Mouse (Mus musculus): ENCODE measurements around the gene Dusp14. TPM values are rescaled to one million over a fixed set of nuclear protein-coding genes. Genes with fewer than 3 reads are reported as not detected.

The Dusp14 gene
- total RNA-seq, 2 experiments from 2014 or later, result 6.0 to 14.0 TPM

DNA sequence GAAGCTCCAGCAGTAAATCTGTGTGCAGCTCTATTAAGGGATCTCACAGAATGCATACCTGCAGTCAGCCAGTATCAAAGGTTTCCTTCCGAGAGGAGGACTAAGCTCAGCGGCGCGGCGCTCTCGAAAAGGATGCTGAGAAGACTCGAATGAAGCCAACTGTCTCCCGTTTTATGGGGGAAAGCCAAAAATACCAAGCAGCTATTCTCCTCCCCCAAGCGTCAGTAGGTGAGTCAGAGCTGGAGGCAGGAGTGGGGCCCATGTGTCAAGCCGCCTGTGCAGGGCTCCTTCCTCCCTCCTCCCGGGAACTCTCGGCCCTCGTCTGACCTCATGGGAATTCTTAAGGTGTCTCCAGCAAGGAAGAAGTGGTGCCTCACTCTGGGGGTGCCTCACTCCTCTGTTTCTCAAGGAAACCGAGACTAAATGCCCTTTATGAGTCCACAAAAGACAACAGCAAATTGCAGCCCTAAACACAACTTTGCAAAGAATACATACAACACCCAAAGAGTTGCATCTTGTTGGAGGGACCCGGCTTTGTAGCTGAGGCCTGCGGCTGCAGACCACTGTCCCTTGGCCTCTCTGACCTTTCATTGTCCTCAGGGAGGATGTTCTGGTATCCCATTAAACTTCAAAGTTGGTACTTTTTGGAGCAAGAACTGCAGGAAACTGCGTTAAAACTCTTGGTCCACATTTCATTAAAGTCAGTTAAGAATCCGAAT, 2.0 kb downstream of the Dusp14 start:
- DNase-seq, result peak; percentile 80 to 83

- peak; percentile 17 to 49 for DNase-seq
These were observed 3.0 kb downstream of the Dusp14 start for GRCm38 (mm10) chr11:84066071-84066481.

- DNase-seq, result no peak
These were observed 5.3 kb downstream of the Dusp14 start for GRCm38 (mm10) chr11:84063631-84064209.

DNA sequence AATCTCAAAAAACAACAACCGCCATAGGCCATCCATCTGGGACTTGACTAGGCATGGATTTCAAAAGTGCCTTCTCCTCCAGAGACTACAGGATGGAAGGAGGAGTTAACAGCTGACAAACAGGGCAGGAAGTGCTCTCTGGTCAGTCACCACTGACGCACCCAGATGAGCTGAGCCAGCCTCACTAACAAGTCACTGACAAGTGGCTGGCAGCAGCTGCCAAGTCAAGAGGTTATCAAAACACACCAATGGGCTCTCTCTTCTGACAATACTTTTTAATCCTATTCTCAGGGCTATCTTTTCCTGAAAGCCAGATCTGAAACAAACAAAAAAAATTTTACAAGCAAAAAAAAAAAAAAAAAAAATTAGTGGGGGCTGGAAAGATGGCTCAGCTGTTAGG, 6.3 kb downstream of the Dusp14 start:
- peak; percentile 40 to 55 for DNase-seq

DNA sequence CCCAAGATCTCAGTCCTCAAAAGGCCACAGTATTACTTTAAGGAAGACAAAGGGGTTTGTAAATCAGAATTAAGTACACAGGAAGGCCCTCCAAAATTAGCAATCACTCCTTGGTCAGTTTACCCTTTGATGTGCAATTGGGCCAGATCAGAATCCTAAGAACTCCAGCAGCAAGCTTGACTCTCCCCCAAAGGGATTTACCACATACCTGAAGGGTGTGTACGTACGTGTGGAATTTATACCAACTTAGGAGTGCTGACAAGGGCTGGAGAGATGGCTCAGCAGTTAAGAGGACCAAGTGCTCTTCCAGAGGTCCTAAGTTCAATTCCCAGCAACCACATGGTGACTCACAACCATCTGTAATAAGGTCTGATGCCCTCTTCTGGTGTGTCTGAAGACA, 7.2 kb downstream of the Dusp14 start:
- no peak for DNase-seq

DNA sequence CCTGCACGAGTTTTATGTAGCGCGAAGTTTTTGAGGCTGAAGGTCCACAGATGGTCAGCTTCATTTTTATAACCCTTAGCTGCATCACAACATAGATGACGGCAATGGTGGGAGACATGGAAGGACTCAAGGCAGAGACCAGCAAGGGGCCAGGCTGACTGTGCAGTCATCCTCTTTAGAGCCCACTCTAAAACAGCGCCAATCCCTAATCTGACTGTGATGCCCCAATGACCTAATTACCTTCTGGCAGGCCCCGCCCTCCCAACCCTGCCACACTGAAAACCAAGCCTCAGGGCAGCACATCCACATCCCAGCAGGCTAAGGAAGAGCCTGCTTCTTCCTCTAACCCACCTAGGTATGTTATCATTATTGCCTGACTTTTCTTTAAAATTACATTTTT, 8.4 kb downstream of the Dusp14 start:
- DNase-seq, result no peak

- DNase-seq, result no peak
These were observed 9.3 kb downstream of the Dusp14 start for GRCm38 (mm10) chr11:84059784-84060183.

DNA sequence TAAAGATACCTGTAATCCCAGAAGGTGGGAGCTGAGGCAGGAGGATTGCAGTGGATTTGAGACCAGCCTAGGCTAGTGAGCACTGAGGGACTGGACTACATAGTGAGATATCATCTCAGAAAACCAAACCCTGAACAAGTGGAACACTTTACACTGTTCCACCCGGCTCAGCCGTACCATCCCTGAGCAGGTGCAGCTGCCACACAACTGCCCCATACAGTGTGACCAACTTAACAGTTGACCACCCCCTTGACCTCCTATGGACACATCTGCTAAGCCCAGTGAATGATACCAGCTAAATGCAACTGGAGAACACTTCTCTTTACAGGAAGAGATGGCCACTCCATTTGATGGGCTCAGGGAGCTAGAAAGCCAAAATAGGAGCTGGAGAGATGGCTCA, 11.6 kb downstream of the Dusp14 start:
- no peak for DNase-seq

- DNase-seq, result peak; percentile 52 to 68
These were observed 15.4 kb downstream of the Dusp14 start for GRCm38 (mm10) chr11:84053524-84054163.

GRCm38 (mm10) chr11:84053055-84053454, 16.0 kb downstream of the Dusp14 start:
- no peak for DNase-seq

GRCm38 (mm10) chr11:84048411-84048810, 20.6 kb downstream of the Dusp14 start:
- DNase-seq, result no peak

- no peak for DNase-seq
These were observed 21.8 kb downstream of the Dusp14 start for GRCm38 (mm10) chr11:84047270-84047669.

- DNase-seq, result no peak
These were observed 24.1 kb downstream of the Dusp14 start for GRCm38 (mm10) chr11:84044988-84045387.

DNA sequence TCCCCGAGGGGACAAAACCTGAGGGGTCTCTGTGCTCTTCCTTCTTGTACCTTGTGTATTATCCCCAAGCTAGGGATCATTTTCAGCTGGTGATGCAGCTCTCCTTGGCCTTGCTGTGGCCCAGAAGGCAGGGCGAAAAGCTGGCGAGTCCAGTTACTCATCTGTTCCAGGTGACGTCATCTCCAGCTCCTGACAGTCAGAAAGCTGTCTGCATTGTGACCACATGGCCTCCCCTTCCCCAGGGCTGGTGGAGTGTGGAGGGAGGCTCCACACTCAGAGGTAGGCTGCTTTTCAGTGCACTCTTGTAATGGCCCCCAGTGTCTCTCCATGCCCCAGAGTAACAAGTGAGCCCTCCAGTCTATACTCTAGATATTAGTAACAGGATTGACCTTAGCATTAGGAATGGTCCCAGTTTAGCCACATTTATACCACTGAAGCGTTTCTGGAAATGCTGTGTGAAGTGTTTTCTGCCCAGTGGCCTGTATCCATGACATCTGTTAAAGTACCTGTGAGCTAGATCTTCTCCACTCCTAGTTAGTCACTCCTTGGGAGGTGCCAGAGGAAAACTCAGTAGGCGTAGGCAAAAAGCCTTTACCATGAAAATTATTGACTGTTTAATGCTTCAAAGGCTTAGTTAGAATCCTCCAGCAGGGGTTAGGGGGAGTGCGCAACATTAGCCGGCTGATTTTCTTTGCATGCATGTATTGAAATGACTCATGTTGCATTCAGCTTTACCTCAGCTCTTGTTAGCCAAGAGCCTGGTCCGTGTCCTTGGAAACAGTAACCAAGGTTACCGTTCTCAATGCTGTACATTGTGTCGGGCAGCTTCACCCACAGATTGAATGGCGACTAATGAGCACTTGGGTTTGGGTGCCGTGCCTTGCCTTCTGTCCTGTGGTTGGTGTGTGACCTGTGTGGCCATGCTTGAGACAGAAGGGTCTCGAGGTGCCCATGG, 26.0 kb downstream of the Dusp14 start:
- DNase-seq, result peak; percentile 74 to 76

GRCm38 (mm10) chr11:84040621-84041020, 28.4 kb downstream of the Dusp14 start:
- DNase-seq, result no peak

DNA sequence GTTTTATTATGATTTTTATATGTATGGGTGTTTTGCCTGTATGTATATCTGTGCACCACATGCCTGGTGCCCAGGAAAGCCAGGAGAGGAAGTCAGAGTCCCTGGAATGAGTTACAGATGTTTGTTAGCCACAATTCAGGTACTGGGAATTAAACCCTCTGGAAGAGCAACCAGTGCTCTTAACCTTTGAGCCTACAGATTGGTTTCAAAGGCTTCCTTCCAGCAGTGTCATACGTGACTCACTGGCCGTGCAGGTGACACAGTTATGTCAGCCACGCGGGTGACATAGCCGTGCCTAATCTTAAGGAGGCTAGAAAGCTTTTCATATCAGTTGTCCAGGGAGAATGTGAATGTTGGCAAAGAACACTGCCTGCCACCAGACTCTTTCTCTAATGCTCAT, 35.4 kb downstream of the Dusp14 start:
- peak in 1 of 2 experiments; percentile 45 for DNase-seq

DNA sequence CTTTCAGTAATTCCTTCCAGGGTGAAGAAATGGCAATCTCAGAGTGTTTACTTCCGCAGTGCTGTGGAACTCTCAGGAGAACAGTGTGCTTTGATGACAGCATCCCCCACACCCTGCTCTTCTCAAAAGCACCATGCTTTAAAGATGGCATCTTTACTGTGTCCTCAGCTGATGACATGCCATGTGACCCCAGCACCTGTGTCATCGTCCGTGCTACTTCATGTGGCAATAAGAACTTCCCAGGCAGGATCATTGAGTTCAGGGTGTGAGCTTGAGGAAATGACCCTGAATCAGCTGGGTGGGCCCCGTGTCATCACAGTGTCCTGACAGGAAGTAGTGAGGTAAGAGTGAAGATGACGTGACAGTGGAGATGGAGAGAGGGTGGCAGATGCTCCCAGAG, 36.5 kb downstream of the Dusp14 start:
- no peak for DNase-seq

DNA sequence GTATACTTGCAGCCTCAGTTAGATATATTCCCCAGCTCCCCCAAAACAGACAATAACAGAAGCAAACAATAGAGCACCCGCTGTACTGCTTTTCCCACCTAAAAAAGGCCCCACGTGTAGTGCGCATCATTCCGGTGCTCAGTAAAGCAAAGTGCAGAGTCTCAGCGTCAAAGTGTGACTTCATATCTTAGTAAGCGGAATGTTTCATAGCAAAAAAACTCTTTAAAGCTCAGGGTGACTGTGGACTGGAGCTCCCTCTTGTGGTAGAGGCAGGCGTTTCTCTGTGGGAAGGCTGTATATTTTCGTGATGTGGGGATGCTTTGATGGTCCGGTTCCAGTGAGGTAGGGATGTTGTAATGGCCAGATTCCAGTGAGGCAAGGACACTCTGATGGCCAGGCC, 37.1 kb downstream of the Dusp14 start:
- DNase-seq, result peak; percentile 75 to 77

- peak; percentile 49 to 52 for DNase-seq
These were observed 40.6 kb downstream of the Dusp14 start for GRCm38 (mm10) chr11:84028271-84029028.

DNA sequence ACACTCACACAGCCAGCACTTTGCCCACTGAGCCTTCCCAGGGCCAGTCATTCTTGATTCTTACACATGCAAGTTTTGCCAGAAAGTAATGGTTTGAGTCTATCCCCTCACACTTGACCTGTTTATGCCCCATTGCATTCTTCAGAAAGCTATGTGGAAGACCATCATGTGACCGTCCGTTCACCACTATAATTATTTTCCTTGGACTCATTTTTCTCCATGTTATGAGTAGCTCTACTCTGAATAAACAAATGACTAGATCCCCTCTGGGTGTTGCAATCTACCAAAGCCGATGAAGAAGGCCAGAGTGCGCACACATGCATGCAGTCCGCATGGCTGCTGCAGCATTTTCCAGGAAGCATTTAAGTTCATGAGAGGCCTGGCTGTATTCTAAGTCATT, 41.8 kb downstream of the Dusp14 start:
- no peak for DNase-seq

GRCm38 (mm10) chr11:84016810-84017508, 52.1 kb downstream of the Dusp14 start:
- no peak for DNase-seq
